In the genomic region with DNA sequence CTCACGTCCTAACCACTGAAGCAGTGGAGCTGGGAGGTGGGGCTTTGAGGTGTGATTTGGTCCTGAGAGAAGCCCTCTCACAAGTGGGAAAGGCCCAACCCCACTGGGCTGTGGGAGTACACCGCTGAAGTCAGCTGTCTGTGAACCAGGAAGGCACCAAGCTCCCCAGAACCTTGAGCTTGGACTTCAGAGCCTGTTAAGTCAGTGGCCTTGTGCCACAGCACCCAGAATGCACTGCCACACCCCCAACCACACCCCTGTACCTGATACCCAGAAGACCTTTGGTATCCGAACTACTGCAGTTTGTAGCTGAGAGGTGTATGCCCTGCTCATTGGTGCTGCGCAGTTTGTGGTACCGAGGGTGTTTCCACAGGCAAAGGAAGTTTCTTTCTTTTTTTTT, we compare ENCODE assay signal across 20 mouse cellular contexts.
"Had no signal": no experiment of that assay in that cellular context is flagged by ENCODE, and none has a peak within 500 bp of the region (broad histone marks: within the 10 kb centered on the region; RNA-seq: fewer than 3 reads in every experiment).

No protein-coding gene starts in this region.

- H3K4me2 ChIP-seq: kidney, embryonic 15.5 days; limb, embryonic 12.5 days; limb, embryonic 15.5 days; liver, embryonic 11.5 days; lung, embryonic 14.5 days; midbrain, embryonic 13.5 days; neural tube, embryonic 12.5 days; neural tube, embryonic 15.5 days had no signal

- ATAC-seq: liver, postnatal 0 days; lung, postnatal 0 days; midbrain, embryonic 16.5 days had no signal

- H3K9me3 ChIP-seq: kidney, embryonic 15.5 days; limb, embryonic 12.5 days; limb, embryonic 15.5 days; midbrain, embryonic 13.5 days; neural tube, embryonic 12.5 days; neural tube, embryonic 15.5 days had no signal

- H3K9ac ChIP-seq: kidney, embryonic 15.5 days; limb, embryonic 12.5 days; limb, embryonic 15.5 days; liver, embryonic 14.5 days; liver, postnatal 0 days; lung, embryonic 14.5 days; midbrain, embryonic 13.5 days; neural tube, embryonic 12.5 days; neural tube, embryonic 15.5 days had no signal

- DNase-seq: kidney, adult 11 months; kidney, adult 8-10 months; kidney, postnatal 10 days; kidney, postnatal 36 days; left cerebral cortex, postnatal 4 days; liver, postnatal 0 days; lung, embryonic 14.5 days; right cerebral cortex, postnatal 25 days; thymus, postnatal 25 days had no signal

- H3K4me3 ChIP-seq: kidney, embryonic 15.5 days; limb, embryonic 12.5 days; limb, embryonic 15.5 days; midbrain, embryonic 13.5 days; neural tube, embryonic 12.5 days; neural tube, embryonic 15.5 days had no signal

- H3K27me3 ChIP-seq: kidney, embryonic 15.5 days; limb, embryonic 12.5 days; limb, embryonic 15.5 days; midbrain, embryonic 13.5 days; neural tube, embryonic 12.5 days; neural tube, embryonic 15.5 days had no signal

- H3K36me3 ChIP-seq: kidney, embryonic 15.5 days; limb, embryonic 12.5 days; limb, embryonic 15.5 days; midbrain, embryonic 13.5 days; neural tube, embryonic 12.5 days; neural tube, embryonic 15.5 days had no signal

- H3K27ac ChIP-seq: kidney, embryonic 15.5 days; limb, embryonic 12.5 days; limb, embryonic 15.5 days; liver, embryonic 14.5 days; macrophage; midbrain, embryonic 13.5 days; neural tube, embryonic 12.5 days; neural tube, embryonic 15.5 days had no signal

- H3K4me1 ChIP-seq: limb, embryonic 15.5 days had no signal
